Mouse (Mus musculus) MEL (cell line): ENCODE measurements at regions not wholly inside any gene's neighbourhood (a gene's known extent, or its start where the extent isn't known, plus 50 kb on each side); places are given as distances from the start of the nearest gene placed in this dataset.

Source experiments
- DNase-seq: peaks from one replicate; pipeline ENCODE4 v3.0.0; 2011; ENCODE audit warnings: low read depth, low spot score
- H3K27ac ChIP-seq: 2 replicates; pipeline ENCODE4 v1.5.1; 2012; ENCODE audit warnings: low read depth, mild to moderate bottlenecking, control low read depth, low read length, moderate library complexity; ENCODE audit not compliant: control insufficient read depth
- H3K27me3 ChIP-seq, 2 experiments: fragments of 150-350 bp in 1 of 2; sonication (generic) in 1 of 2; 2 replicates each; pipeline ENCODE4 v1.6.1; 2012; ENCODE audit warnings: low read length in 2 of 2, mild to moderate bottlenecking in 2 of 2, improper control_type of control experiment in 1 of 2, moderate library complexity in 1 of 2; ENCODE audit not compliant: insufficient read depth in 2 of 2, control insufficient read depth in 1 of 2
- H3K36me3 ChIP-seq, 2 experiments: 2 replicates each; pipeline ENCODE4 v1.6.1; 2012 to 2014; ENCODE audit warnings: low read length in 2 of 2, improper control_type of control experiment in 1 of 2, inconsistent platforms in 1 of 2, mild to moderate bottlenecking in 1 of 2; ENCODE audit not compliant: insufficient read depth in 2 of 2, control insufficient read depth in 1 of 2
- H3K4me1 ChIP-seq, 2 experiments: fragments of 150-350 bp in 1 of 2; sonication (generic) in 1 of 2; 2 replicates each; pipeline ENCODE4 v1.6.1; 2012; ENCODE audit warnings: low read length in 2 of 2, improper control_type of control experiment in 1 of 2, mild to moderate bottlenecking in 1 of 2; ENCODE audit not compliant: insufficient read depth in 2 of 2, control insufficient read depth in 1 of 2
- H3K4me3 ChIP-seq, 2 experiments: fragments of 150-350 bp in 1 of 2; sonication (generic) in 1 of 2; 2 replicates each; pipeline ENCODE4 v1.5.1; 2012; ENCODE audit warnings: low read depth in 2 of 2, low read length in 2 of 2, mild to moderate bottlenecking in 2 of 2, moderate library complexity in 2 of 2, control low read depth in 1 of 2, improper control_type of control experiment in 1 of 2; ENCODE audit not compliant: control insufficient read depth in 1 of 2, insufficient read depth in 1 of 2
- H3K79me2 ChIP-seq: 2 replicates; pipeline ENCODE4 v1.6.1; 2012; ENCODE audit warnings: mild to moderate bottlenecking, low read length, moderate library complexity; ENCODE audit not compliant: control insufficient read depth, poor library complexity, insufficient read depth
- H3K9ac ChIP-seq: 2 replicates; pipeline ENCODE4 v1.6.1; 2012; ENCODE audit warnings: low read depth, mild to moderate bottlenecking, control low read depth, low read length, moderate library complexity; ENCODE audit not compliant: control insufficient read depth, poor library complexity, severe bottlenecking
- H3K9me3 ChIP-seq: fragments of 150-350 bp; sonication (generic); replicated peaks from 2 replicates; pipeline ENCODE4 v1.6.1; 2012; ENCODE audit warnings: mild to moderate bottlenecking, low read length, improper control_type of control experiment, moderate library complexity; ENCODE audit not compliant: insufficient read depth
- GABPA ChIP-seq: IDR thresholded peaks from 2 replicates; pipeline ENCODE4 v1.6.1; 2012; ENCODE audit warnings: low read depth, mild to moderate bottlenecking, inconsistent platforms, low read length, improper control_type of control experiment, moderate library complexity
- GATA1 ChIP-seq: IDR thresholded peaks from 2 replicates; pipeline ENCODE4 v1.6.1; 2011; ENCODE audit warnings: low read depth, low read length, improper control_type of control experiment
- JUND ChIP-seq: IDR thresholded peaks from 2 replicates; pipeline ENCODE4 v1.6.1; 2011; ENCODE audit warnings: low read depth, mild to moderate bottlenecking, improper control_type of control experiment, low read length
- MAZ ChIP-seq: IDR thresholded peaks from 2 replicates; pipeline ENCODE4 v1.6.1; 2012; ENCODE audit warnings: low read depth, mild to moderate bottlenecking, inconsistent platforms, low read length, improper control_type of control experiment
- MXI1 ChIP-seq: IDR thresholded peaks from 2 replicates; pipeline ENCODE4 v1.6.1; 2011; ENCODE audit warnings: mild to moderate bottlenecking, low read depth, low read length, improper control_type of control experiment
- NRF1 ChIP-seq: IDR thresholded peaks from 2 replicates; pipeline ENCODE4 v1.6.1; 2014; ENCODE audit warnings: low read depth, mild to moderate bottlenecking, inconsistent platforms, low read length, improper control_type of control experiment, moderate library complexity; ENCODE audit not compliant: poor library complexity, insufficient read depth, severe bottlenecking
- POLR2AphosphoS5 ChIP-seq: IDR thresholded peaks from 2 replicates; pipeline ENCODE4 v1.6.1; 2012; ENCODE audit warnings: low read depth, borderline replicate concordance, mild to moderate bottlenecking, inconsistent platforms, low read length, moderate library complexity, mixed read lengths
- RCOR1 ChIP-seq: IDR thresholded peaks from 2 replicates; pipeline ENCODE4 v1.6.1; 2012; ENCODE audit warnings: low read depth, mild to moderate bottlenecking, inconsistent platforms, low read length, improper control_type of control experiment
- USF2 ChIP-seq, 2 experiments: IDR thresholded peaks; 2 replicates each; pipeline ENCODE4 v1.6.1; 2011 to 2012; ENCODE audit warnings: improper control_type of control experiment in 2 of 2, low read length in 2 of 2, borderline replicate concordance in 1 of 2, inconsistent platforms in 1 of 2, low read depth in 1 of 2, mild to moderate bottlenecking in 1 of 2; ENCODE audit not compliant: insufficient read depth in 1 of 2
- ZMIZ1 ChIP-seq: IDR thresholded peaks from 2 replicates; pipeline ENCODE4 v1.6.1; 2012; ENCODE audit warnings: low read depth, mild to moderate bottlenecking, inconsistent platforms, low read length, improper control_type of control experiment, moderate library complexity

DNA sequence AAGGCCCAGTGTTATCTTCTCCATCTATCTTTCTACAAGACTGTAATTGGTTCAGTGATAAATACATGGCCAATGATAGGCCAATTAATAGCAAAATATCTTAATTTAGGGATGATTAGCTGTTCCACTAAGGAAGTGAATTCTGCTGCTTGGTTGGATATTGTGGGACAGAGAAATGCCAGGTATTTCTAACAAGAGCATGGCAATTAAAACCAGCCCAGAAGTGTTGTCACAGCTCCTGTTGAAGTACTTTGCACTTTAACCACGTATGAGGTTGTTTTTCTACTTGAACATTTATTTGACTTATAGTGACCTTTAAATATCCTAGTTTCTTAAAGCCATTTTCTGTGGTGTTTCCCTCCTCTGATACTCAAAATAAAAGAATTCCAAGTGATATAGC lies 65.7 kb upstream of the Acsl4 start:
- H3K27me3 ChIP-seq: peaks cover 6 to 17% of the 10 kb centered on the region in 2 experiments
- H3K36me3 ChIP-seq: no peaks in the 10 kb centered on the region
- H3K9me3 ChIP-seq: no peaks in the 10 kb centered on the region
- H3K4me1 ChIP-seq: no peaks in the 10 kb centered on the region
- no peak overlapping the region for H3K27ac ChIP-seq
- no peak overlapping the region for H3K9ac ChIP-seq
- TF ChIP-seq JUND (no peak), RCOR1 (no peak), MAZ (no peak), NRF1 (no peak)
- no peak for DNase-seq
- no peak overlapping the region for H3K4me3 ChIP-seq
- H3K79me2 ChIP-seq: no peaks in the 10 kb centered on the region

- Histone ChIP-seq H3K9ac (no peak overlapping the region), H3K27ac (no peak overlapping the region), H3K9me3 (no peaks in the 10 kb centered on the region), H3K36me3 (no peaks in the 10 kb centered on the region), H3K4me3 (no peak overlapping the region), H3K4me1 (no peaks in the 10 kb centered on the region), H3K27me3 (peaks cover 23 to 26% of the 10 kb centered on the region in 2 experiments), H3K79me2 (no peaks in the 10 kb centered on the region)
- DNase-seq: no peak
- TF ChIP-seq GATA1 (no peak), GABPA (no peak)
Observed at GRCm38 (mm10) chrX:142464174-142464573, 73.8 kb upstream of the Acsl4 start.

- TF ChIP-seq POLR2AphosphoS5: no peak
- TF ChIP-seq USF2 (IDR thresholded peaks at IDR 0.05; ENCODE audit: borderline replicate concordance in 1 of 2, insufficient read depth in 1 of 2, low read depth in 1 of 2, low read length in 2 of 2): no peak
- no peak for TF ChIP-seq MXI1
- no peak for TF ChIP-seq ZMIZ1
- no peak for TF ChIP-seq JUND
- no peak for TF ChIP-seq MAZ
- no peak overlapping the region for H3K9ac ChIP-seq
- H3K4me1 ChIP-seq: no peaks in the 10 kb centered on the region
Observed at GRCm38 (mm10) chrX:142464756-142465155, 74.4 kb upstream of the Acsl4 start.

More at GRCm38 (mm10) chrX:142464756-142465155, 74.4 kb upstream of the Acsl4 start:
- Histone ChIP-seq H3K27me3 (peaks cover 25 to 28% of the 10 kb centered on the region in 2 experiments), H3K27ac (no peak overlapping the region), H3K79me2 (no peaks in the 10 kb centered on the region), H3K36me3 (no peaks in the 10 kb centered on the region), H3K4me3 (no peak overlapping the region), H3K9me3 (no peaks in the 10 kb centered on the region)
- no peak for DNase-seq
